Mouse (Mus musculus) hindbrain, embryonic 14.5 days (tissue): ENCODE data around the gene Pkmyt1. TPM values are rescaled to one million over a fixed set of nuclear protein-coding genes. Genes with fewer than 3 reads are reported as not detected.

ENCODE experiments used
- ATAC-seq: fragments of 200-750 bp; cut with Nextera tagmentation; 2 replicates; pipeline ENCODE4 v1.8.0; 2017; ENCODE audit warnings: moderate number of reproducible peaks, mild to moderate bottlenecking, moderate TSS enrichment, moderate library complexity; ENCODE audit not compliant: low FRiP score
- DNase-seq: peaks from one replicate; pipeline ENCODE4 v3.0.0-alpha.2; 2015; ENCODE audit warnings: low spot score
- H3K27ac ChIP-seq: fragments of 300-500 bp; sonication (generic); 2 replicates; pipeline ENCODE4 v1.5.1; 2014; ENCODE audit warnings: mild to moderate bottlenecking, moderate library complexity
- H3K27me3 ChIP-seq: fragments of 300-500 bp; sonication (generic); 2 replicates; pipeline ENCODE4 v1.6.1; 2014; ENCODE audit warnings: mild to moderate bottlenecking, low read length, mixed read lengths; ENCODE audit not compliant: control insufficient read depth, insufficient read depth
- H3K36me3 ChIP-seq: fragments of 300-500 bp; sonication (generic); replicated peaks from 2 replicates; pipeline ENCODE4 v1.6.1; 2014; ENCODE audit not compliant: control insufficient read depth, insufficient read depth
- H3K4me1 ChIP-seq: fragments of 300-500 bp; sonication (generic); replicated peaks from 2 replicates; pipeline ENCODE4 v1.6.1; 2014; ENCODE audit warnings: antibody characterized with exemption, low read length, mixed read lengths; ENCODE audit not compliant: control insufficient read depth, insufficient read depth
- H3K4me2 ChIP-seq: fragments of 300-500 bp; sonication (generic); replicated peaks from 2 replicates; pipeline ENCODE4 v1.6.1; 2014; ENCODE audit warnings: mild to moderate bottlenecking, moderate library complexity
- H3K4me3 ChIP-seq: fragments of 300-500 bp; sonication (generic); replicated peaks from 2 replicates; pipeline ENCODE4 v1.5.1; 2014; ENCODE audit warnings: mild to moderate bottlenecking, low read length
- H3K9ac ChIP-seq: fragments of 300-500 bp; sonication (generic); 2 replicates; pipeline ENCODE4 v1.6.1; 2014
- H3K9me3 ChIP-seq: fragments of 300-500 bp; sonication (generic); 2 replicates; pipeline ENCODE4 v1.6.1; 2016; ENCODE audit warnings: low read length; ENCODE audit not compliant: control insufficient read depth
- WGBS: fragments of 180-500 bp; shearing (Covaris S2); extraction: QIAGEN DNeasy Blood & Tissue Kit; methylation state at CpG from one replicate; pipeline ENCODE4 v1.1.7; 2014; 5-methylcytosine and 5-hydroxymethylcytosine counted together
- polyA plus RNA-seq: library from polyadenylated mRNA; unstranded; fragments of >200 nt; fragmentation: Nextera tagmentation; extraction: Ambion mirVana; gene quantifications from 2 replicates; pipeline ENCODE4 v1.2.1, GENCODE M21; 2014

The Pkmyt1 gene
- polyA plus RNA-seq, 1 experiment from 2014 or later, result 17.7 TPM

DNA sequence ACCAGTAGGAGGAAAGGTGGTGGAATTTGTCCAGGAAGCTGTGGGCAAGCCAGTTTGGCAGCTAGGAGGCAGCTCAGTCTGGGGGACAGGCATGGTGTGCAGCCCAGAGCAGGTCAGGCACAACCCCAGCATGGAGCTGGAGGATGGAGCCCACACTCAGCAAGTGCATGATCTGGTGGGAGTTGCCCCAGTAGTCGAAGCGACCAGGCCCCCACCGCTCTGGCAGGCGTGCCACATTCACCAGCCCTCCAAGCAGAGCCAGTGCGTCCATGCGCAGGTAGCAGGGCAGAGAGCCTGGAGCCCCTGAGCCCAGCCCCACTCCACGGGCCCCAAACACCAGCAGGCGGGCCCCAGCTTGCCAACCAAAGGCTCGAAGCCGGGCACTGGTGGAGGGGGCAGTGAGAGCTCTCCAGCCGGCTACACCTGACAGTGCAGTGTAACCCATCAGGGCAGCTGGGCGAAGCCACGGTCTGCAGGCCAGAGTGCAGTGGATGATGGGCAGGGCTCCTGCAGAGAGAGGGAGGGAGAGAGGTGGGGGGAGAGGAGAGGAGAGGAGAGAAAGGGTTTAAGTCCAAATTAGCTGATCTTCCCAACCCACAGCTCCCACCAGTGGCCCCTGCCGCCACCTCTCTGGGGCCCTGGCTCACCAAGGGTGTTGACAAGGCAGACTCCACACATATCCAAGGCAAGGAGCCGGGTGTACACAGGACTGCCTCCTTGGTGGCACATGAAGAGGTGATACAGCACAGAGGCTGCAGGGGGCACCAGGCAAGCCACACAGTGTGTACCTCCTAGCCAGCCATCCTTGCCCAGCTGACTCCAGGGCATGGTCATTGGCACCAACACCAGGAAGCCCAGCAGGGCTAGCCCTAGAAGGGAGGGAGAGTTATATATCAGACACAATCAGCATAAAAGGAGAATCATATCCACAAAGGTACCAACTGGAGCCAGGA is 11.6 kb downstream of the Pkmyt1 start:
- ATAC-seq (no peak), DNase-seq (no peak)
- peak overlapping the region; percentile 70 for H3K4me2 ChIP-seq
- H3K4me1 ChIP-seq, result peaks cover 15% of the 10 kb centered on the region
- peaks cover 23% of the 10 kb centered on the region; the same call in 1 of the 2 replicates for H3K36me3 ChIP-seq
- peak overlapping the region; percentile 94 for H3K9ac ChIP-seq
- 58% methylated on average over 15 of the region's 15 CpGs for WGBS
- peaks cover 18% of the 10 kb centered on the region for H3K27me3 ChIP-seq
- no peak overlapping the region for H3K27ac ChIP-seq
- no peak overlapping the region; the same call in 1 of the 2 replicates for H3K4me3 ChIP-seq
- H3K9me3 ChIP-seq, result no peaks in the 10 kb centered on the region

DNA sequence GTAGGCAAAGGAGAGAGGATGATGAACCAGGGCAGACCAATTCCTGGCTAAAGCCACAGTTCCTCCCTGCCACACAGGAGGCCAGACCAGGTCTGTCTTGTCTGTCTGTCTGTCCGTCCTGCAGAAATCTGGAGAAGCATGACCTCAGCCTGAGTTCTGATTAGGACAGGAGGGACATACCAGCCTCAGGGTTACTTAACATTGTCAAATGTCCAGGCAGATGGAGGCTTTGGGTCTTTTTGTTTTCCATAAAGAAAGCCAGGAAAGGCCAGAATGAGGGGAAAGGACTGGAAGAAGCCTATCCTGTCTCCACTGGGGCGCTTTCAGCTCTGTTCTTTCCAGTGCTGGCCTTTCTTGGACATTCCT is 12.7 kb downstream of the Pkmyt1 start:
- Histone ChIP-seq H3K27ac (0 out of 2 replicates have a peak overlapping the region, but pooled peaks have one; percentile 82), H3K9me3 (no peaks in the 10 kb centered on the region), H3K4me1 (peaks cover 15% of the 10 kb centered on the region), H3K4me3 (peak overlapping the region; percentile 91), H3K27me3 (peaks cover 29% of the 10 kb centered on the region), H3K9ac (peak overlapping the region; percentile 94), H3K4me2 (peak overlapping the region; percentile 70), H3K36me3 (peaks cover 23% of the 10 kb centered on the region; the same call in 1 of the 2 replicates)
- DNase-seq, result no peak
- ATAC-seq, result no peak
- WGBS, result 20% methylated on average over 2 of the region's 2 CpGs

- H3K36me3 ChIP-seq, result peaks cover 23% of the 10 kb centered on the region; the same call in 1 of the 2 replicates
- peak overlapping the region; percentile 91 for H3K4me3 ChIP-seq
- DNase-seq (no peak), ATAC-seq (peak; percentile 29)
- peak overlapping the region; percentile 70 for H3K4me2 ChIP-seq
- peaks cover 35% of the 10 kb centered on the region for H3K27me3 ChIP-seq
- peaks cover 15% of the 10 kb centered on the region for H3K4me1 ChIP-seq
- no peaks in the 10 kb centered on the region for H3K9me3 ChIP-seq
- H3K9ac ChIP-seq, result peak overlapping the region; percentile 94
- under 1% methylated on average over 45 of the region's 48 CpGs for WGBS
- H3K27ac ChIP-seq, result peak overlapping the region; percentile 82
These were observed 13.3 kb downstream of the Pkmyt1 start for GRCm38 (mm10) chr17:23739202-23740135.

DNA sequence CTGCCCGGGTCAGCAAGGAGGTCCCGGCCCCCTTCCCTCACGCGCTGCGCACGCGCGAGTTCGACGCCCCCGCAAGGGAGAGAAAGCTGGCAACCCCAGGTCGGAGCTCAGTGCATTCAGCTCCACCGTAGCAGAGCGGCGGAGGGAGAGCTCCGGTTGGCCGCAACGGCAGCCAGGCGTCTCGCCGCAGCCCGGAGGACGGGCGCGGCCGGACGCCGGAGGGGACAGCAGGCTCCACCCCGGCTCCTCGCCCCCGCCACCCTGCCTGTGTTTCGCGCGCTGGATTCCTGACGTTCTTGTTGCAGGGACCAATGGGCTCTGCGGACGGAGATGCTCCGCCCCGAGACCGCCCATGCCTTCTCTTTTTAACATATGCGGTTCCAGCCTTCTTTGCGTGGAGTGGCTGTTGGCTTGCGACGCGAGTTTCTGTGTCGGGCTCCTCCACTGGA is 14.0 kb downstream of the Pkmyt1 start:
- WGBS, result under 1% methylated on average over 25 of the region's 46 CpGs
- peak; percentile 86 for DNase-seq

DNA sequence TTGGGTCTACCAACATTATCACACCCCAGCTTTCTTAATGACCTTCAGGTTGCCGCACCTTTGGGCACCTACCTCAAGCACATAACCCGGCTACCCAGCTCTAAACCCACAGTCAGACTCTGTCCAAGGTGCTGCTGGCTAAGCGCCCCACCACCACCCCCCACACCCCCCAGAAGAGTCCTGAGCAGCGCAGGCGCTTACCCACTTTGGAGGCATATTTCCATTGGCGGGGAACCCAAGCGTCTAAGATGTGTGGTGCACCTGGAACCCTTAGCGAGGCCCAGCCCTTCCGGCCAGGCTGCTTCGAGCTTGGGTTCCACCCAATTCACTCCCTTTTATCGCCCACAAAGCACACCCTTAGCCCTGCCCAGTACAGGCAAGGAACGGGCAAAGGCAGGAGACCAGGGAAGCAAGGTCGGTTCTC is 14.5 kb downstream of the Pkmyt1 start, which contains the start of gene Paqr4:
Gene Paqr4, minus strand, starts transcription at position 270 of the 424 bp plus-strand sequence.
- peak within 1 kb of the TSS; percentile 94 for H3K9ac ChIP-seq
- WGBS, result 7% methylated on average over 13 of the region's 13 CpGs
- H3K27me3 ChIP-seq, result peaks cover 46% of the 10 kb centered on the region
- H3K27ac ChIP-seq, result peak within 1 kb of the TSS; percentile 82
- peaks cover 25% of the 10 kb centered on the region for H3K4me1 ChIP-seq
- peak within 1 kb of the TSS; percentile 70 for H3K4me2 ChIP-seq
- DNase-seq (no peak), ATAC-seq (no peak; the same call in 1 of the 2 replicates)
- no peaks in the 10 kb centered on the region for H3K9me3 ChIP-seq
- peaks cover 17% of the 10 kb centered on the region; the same call in 1 of the 2 replicates for H3K36me3 ChIP-seq
- peak within 1 kb of the TSS; percentile 91 for H3K4me3 ChIP-seq

More for the DNA sequence above, 14.0 kb downstream of the Pkmyt1 start:
- Histone ChIP-seq H3K4me3 (peak overlapping the region; percentile 91), H3K9ac (peak overlapping the region; percentile 94), H3K27ac (peak overlapping the region; percentile 82), H3K9me3 (no peaks in the 10 kb centered on the region), H3K27me3 (peaks cover 42% of the 10 kb centered on the region), H3K4me2 (peak overlapping the region; percentile 70), H3K4me1 (peaks cover 21% of the 10 kb centered on the region), H3K36me3 (peaks cover 21% of the 10 kb centered on the region; the same call in 1 of the 2 replicates)
- peak; percentile 81 for ATAC-seq

GRCm38 (mm10) chr17:23741359-23742209 is 15.4 kb downstream of the Pkmyt1 start:
- Histone ChIP-seq H3K9me3 (no peaks in the 10 kb centered on the region), H3K4me3 (peak overlapping the region; percentile 21; the same call in 1 of the 2 replicates), H3K27me3 (peaks cover 55% of the 10 kb centered on the region), H3K4me1 (peaks cover 35% of the 10 kb centered on the region), H3K27ac (no peak overlapping the region), H3K4me2 (peak overlapping the region; percentile 43; the same call in 1 of the 2 replicates), H3K9ac (peak overlapping the region; percentile 41), H3K36me3 (peaks cover 8% of the 10 kb centered on the region; the same call in 1 of the 2 replicates)
- WGBS, result 52% methylated on average over 38 of the region's 38 CpGs
- DNase-seq (no peak), ATAC-seq (no peak)

DNA sequence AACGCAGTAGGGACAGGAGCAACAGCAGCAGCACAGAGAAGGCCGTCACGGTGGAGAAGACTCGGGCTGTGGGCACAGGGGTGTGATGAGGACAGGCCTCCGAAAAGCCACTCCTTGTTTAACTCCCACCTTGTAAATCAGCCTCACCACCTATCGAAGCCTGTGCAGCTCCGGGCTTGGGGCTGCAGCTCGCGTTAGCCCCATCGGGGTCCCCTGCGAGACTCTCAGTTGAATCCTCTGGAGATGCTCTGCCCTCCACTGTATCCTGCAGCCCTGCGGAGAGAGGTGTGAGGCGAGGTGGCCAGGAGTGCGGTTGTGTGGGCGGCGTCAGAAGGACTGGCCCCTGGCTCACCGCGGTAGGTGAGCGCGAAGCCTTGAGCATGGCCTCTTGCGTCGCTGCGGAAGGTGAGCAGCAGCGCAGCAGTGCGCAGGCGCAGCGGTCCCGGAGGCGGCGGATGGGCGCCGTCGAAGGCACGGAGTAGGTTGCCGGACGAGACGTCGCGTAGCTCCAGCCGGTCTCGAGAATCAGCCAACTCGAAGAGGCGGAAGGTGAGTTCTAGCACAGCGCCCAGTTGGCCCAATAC is 16.2 kb downstream of the Pkmyt1 start:
- Histone ChIP-seq H3K4me2 (peak overlapping the region; percentile 43), H3K9ac (peak overlapping the region; percentile 41), H3K36me3 (peaks cover 2% of the 10 kb centered on the region; the same call in 1 of the 2 replicates), H3K27me3 (peaks cover 61% of the 10 kb centered on the region), H3K4me3 (peak overlapping the region; percentile 21), H3K27ac (no peak overlapping the region), H3K9me3 (no peaks in the 10 kb centered on the region), H3K4me1 (peaks cover 35% of the 10 kb centered on the region)
- ATAC-seq, result no peak
- 10% methylated on average over 44 of the region's 44 CpGs for WGBS
- no peak for DNase-seq

DNA sequence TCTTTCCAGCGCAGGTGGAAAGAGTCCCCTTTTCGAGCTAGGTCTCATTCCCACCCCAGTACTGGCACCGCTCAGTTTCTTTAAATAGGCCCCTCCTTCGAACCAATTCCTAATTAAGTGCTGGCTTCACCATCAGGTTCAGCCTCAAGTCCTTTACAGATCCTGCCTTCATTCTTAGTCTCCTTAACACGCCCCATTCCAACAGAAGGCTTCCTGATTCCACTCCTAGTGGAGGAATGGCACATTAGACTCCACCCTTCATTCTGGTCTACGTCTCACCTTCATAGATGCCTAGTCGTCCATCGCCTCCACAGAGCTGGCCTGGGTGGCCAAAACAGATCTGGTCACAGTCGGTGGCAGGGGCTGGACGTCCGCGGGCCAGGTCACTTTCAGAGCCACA is 16.8 kb downstream of the Pkmyt1 start:
- Histone ChIP-seq H3K27me3 (peaks cover 67% of the 10 kb centered on the region), H3K4me2 (no peak overlapping the region; the same call in 1 of the 2 replicates), H3K4me1 (peaks cover 33% of the 10 kb centered on the region), H3K4me3 (peak overlapping the region; percentile 21; the same call in 1 of the 2 replicates), H3K9ac (no peak overlapping the region), H3K36me3 (no peaks in the 10 kb centered on the region), H3K9me3 (no peaks in the 10 kb centered on the region), H3K27ac (no peak overlapping the region)
- 62% methylated on average over 12 of the region's 12 CpGs for WGBS
- no peak for DNase-seq
- ATAC-seq, result no peak
